Mouse (Mus musculus) cortical plate, adult 2 months (tissue): Measurements from ENCODE around the gene Nmnat2. TPM values are rescaled to one million over a fixed set of nuclear protein-coding genes. Genes with fewer than 3 reads are reported as not detected.

ENCODE experiments used
- H3K27ac ChIP-seq: fragments of 200-500 bp; 2 replicates; pipeline ENCODE4 v1.5.1; 2012; ENCODE audit warnings: low read length, control low read depth, inconsistent platforms; ENCODE audit not compliant: insufficient read depth
- H3K4me1 ChIP-seq: fragments of 200-500 bp; 2 replicates; pipeline ENCODE4 v1.6.1; 2011; ENCODE audit warnings: low read length; ENCODE audit not compliant: control insufficient read depth, insufficient read depth
- H3K4me3 ChIP-seq: fragments of 200-500 bp; 2 replicates; pipeline ENCODE4 v1.5.1; 2011; ENCODE audit warnings: mild to moderate bottlenecking, low read length, control low read depth; ENCODE audit not compliant: insufficient read depth
- CTCF ChIP-seq: fragments of 200-500 bp; IDR thresholded peaks from 2 replicates; pipeline ENCODE4 v1.5.1; 2011; ENCODE audit warnings: mild to moderate bottlenecking, control low read depth, low read length; ENCODE audit not compliant: insufficient read depth; ENCODE audit errors: extremely low read depth
- POLR2A ChIP-seq: fragments of 200-500 bp; IDR thresholded peaks from 2 replicates; pipeline ENCODE4 v1.6.1; 2011; ENCODE audit warnings: mild to moderate bottlenecking, low read length, control low read depth; ENCODE audit not compliant: insufficient read depth; ENCODE audit errors: extremely low read depth
- polyA plus RNA-seq: library from polyadenylated mRNA; depleted of rRNA; stranded (reverse); fragments of >200 nt; gene quantifications from 2 replicates; pipeline ENCODE4 v1.2.3, GENCODE M21; 2012; rRNA removed

Nmnat2 gene
- polyA plus RNA-seq, 1 experiment = 84.2 TPM

DNA sequence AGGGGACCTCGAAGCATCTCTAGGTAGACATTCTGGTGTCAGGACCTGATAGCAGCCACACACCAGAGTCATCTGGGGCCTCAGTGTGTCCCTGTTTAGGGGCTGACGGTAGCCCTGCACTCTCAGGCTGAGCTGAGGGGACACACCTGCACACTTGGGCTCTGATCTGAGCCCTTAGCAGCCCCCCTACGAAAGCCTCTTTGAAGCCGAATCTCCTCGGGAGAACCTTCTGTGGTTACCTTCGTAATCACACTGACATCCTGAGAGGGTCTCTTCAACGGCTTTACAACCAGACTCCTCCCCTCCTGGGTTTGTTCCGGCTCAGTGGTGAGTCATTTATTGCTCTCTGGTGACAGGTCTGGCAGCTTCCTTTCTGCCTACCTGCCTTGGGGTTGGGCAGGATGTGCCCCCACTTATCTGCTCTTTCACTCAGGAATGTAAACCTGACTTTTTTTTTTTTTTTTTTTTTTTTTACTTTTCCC lies 186.0 kb downstream of the Nmnat2 start:
- TF ChIP-seq POLR2A (no peak), CTCF (no peak)
- Histone ChIP-seq H3K4me3 (no peak overlapping the region), H3K4me1 (no peaks in the 10 kb centered on the region), H3K27ac (no peak overlapping the region)

DNA sequence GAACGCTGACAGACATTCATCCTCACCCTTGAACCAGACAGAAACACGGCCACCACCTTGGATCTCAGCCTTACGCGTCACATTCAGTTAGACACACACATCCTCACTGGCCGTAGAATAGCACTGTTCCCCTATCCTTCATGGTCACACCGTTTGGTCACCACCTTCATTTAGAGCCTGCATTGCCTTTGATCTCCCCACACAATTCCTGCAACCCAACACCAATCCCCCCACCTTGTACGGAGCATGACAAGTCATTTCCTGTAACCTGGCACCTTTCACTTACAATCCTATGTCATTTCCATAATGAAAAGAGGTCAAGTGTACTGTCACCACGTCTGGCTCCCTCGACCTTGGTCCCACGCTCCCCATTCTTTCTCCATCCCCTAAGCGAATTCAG lies 189.2 kb downstream of the Nmnat2 start:
- Histone ChIP-seq H3K27ac (no peak overlapping the region), H3K4me1 (no peaks in the 10 kb centered on the region), H3K4me3 (no peak overlapping the region)
- TF ChIP-seq POLR2A = no peak
- no peak for TF ChIP-seq CTCF

DNA sequence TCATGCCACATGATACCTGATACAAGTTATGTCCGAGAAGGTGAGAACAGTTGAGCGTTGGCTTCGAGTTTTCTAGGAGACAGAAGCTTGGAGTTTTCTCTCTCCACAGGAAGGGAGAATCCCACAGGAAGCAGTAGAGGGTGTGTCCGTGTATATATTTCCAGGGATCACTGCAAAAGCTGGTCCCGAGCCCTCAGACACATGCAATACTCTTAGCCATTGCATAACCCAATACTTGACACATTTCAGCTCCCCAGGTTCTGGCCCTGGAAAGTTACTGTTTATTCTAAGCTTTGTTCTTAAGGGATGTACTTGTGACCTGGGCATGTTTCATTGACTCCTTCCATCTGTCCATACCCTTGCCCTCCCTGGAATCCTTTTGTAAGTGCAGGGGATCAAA lies 191.0 kb downstream of the Nmnat2 start:
- no peak for TF ChIP-seq CTCF
- no peak for TF ChIP-seq POLR2A
- Histone ChIP-seq H3K4me1 (no peaks in the 10 kb centered on the region), H3K27ac (no peak overlapping the region), H3K4me3 (no peak overlapping the region)

DNA sequence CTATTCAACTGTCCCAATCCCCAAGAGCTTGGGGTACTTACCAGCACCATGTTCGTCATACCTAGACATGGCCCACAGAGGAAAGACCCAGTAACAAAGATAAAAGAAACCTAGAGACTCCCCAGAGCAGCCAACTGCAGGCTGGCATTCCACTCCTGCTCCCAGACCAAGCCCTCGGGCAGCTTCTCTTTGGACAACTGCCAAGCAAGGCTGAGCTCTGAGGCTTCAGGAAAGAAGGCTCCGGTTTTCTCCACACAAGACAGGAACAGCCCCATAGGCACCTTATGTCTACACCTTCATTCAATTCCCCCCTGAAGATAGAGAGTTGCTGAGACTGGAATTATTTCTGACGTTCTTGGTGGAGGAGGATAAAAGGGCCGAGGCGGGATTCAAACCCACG lies 197.8 kb downstream of the Nmnat2 start:
- no peaks in the 10 kb centered on the region for H3K4me1 ChIP-seq
- TF ChIP-seq CTCF (no peak), POLR2A (no peak)

DNA sequence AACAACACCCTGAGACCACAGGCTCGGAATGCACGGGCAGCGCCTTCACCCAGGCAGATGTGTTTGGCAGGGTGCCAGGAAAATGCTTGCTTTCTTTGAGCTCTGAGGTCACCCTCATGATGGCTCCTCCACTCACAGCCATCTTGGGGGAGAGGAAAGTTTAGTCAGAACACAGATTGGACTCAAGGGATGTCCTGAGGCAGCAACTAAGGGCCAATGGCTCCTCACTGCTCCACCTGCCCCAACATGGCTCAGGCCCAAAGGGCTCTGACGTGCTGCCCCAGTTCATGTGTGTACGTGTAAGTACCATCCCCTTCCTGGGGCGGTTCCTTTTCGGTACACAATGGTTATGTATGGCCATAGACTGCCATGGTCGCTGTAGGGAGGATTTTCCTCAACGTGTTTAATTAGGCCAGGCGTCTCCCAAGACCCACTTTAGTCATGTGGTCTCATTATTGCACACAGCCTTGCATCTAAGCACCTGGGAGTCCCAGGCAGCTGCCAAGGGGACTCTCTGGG lies 198.9 kb downstream of the Nmnat2 start:
- Histone ChIP-seq H3K27ac (no peak overlapping the region), H3K4me3 (no peak overlapping the region), H3K4me1 (no peaks in the 10 kb centered on the region)
- no peak for TF ChIP-seq POLR2A
- no peak for TF ChIP-seq CTCF

More for the DNA sequence above, 197.8 kb downstream of the Nmnat2 start:
- Histone ChIP-seq H3K4me3 (no peak overlapping the region), H3K27ac (no peak overlapping the region)

DNA sequence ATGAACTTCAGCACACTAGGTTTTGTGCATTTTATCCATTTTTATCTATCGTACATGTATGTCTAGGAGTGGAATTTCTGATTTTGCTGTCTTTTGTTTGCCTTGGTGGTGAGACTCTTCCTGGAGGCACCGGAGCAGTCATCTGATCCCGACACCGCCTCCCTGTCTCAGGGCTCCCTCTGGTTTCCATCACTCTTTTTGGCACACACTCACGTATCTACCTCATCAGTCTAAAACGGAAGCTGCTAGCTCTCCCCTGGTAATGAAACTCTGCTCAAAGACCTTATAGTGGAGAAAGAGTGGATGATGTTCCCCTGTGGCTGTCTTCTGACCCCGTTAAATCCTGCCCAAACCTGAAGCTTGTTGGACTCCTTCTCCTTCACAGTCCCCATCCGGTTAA lies 200.6 kb downstream of the Nmnat2 start:
- no peak for TF ChIP-seq POLR2A
- TF ChIP-seq CTCF = no peak
- H3K27ac ChIP-seq = no peak overlapping the region
- no peaks in the 10 kb centered on the region for H3K4me1 ChIP-seq
- no peak overlapping the region for H3K4me3 ChIP-seq

DNA sequence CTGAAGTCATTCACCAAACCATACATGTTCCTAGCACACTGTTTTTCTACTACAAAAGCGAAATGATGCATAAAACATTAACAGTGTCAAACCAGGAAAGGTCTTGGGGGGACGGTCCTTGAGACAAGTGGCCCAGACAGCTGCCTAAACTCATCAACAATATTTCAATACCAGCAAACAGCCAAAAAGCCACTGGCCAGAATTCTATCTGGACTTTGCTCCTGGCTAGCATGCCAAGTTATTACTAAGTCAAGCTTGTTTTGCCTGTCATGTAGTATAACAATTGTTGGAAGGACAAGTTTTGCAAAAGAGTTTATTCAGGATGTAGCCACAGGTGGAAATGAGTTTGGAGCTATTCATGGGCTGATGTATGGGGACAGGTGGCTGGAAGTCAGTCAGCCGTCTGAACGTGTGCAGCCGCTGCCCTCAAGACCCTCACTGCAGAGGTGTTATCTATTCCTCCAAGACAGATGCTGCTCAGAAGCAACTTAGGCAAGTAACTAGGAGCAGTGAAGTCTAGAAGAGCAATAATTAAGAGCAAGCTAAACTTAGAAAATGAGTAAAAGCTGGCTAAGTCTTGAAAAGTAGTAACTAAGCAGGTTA lies 202.3 kb downstream of the Nmnat2 start:
- Histone ChIP-seq H3K4me1 (no peaks in the 10 kb centered on the region), H3K4me3 (no peak overlapping the region), H3K27ac (no peak overlapping the region)
- TF ChIP-seq CTCF = no peak
- no peak for TF ChIP-seq POLR2A

DNA sequence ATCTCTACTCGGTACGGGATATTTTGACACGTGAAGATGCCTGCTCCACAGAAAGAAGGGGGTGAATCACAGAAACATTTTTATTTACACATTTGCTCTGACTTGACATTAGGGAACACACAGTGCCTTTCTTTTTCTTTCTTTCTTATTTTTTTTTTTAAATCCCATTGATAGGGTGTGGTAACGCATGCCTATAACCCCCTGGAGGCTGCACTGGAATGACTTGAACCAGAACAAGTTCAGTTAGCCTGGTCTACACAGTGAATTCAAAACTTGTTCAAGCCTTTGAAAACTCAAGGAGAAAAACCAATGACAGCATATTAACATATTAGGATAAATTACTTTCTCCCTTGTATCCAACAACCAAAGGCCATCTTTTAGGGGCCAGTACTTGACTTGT lies 204.3 kb downstream of the Nmnat2 start:
- TF ChIP-seq CTCF = no peak
- TF ChIP-seq POLR2A = no peak
- Histone ChIP-seq H3K27ac (no peak overlapping the region), H3K4me1 (no peaks in the 10 kb centered on the region), H3K4me3 (no peak overlapping the region)

DNA sequence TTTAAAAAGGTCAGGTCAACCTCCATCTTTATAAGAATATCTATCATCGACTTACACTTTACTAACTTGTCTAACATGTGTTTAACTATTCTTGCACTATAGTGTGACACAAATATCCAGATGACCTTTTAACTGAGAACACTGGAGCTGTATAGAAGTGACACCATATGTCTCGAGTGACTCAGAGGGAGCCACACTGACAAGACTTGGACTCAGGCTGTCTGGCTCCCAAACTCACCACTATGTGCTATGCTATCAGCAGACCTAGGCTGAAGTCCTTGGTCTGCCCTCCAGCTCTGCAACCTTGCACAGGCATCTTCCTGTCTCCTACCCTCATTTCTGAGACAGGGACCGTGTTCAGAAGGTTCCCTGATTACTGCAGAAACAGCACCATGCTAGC lies 209.0 kb downstream of the Nmnat2 start:
- Histone ChIP-seq H3K4me1 (no peaks in the 10 kb centered on the region), H3K27ac (no peak overlapping the region), H3K4me3 (no peak overlapping the region)
- TF ChIP-seq POLR2A (no peak), CTCF (no peak)

DNA sequence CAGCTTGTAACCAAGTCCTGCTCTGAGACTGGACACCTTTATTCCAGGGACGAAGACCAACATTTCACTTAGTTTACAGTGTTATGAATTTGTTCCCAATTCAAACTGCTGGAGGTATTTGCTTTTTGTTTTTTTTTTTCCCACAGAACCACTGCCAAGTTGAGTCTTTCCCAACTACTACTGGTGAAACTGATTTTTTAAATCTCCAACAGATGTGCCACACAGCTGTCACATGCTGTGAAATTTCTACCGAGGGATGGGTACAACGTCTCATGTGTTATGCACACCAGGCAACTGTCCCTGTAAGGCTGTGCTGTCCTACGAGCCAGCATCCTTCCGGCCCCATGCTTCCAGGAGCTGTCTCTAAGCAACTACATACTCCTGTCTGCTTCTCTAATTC lies 213.5 kb downstream of the Nmnat2 start:
- Histone ChIP-seq H3K4me3 (no peak overlapping the region), H3K27ac (no peak overlapping the region)
- TF ChIP-seq CTCF (no peak), POLR2A (no peak)

More for the DNA sequence above, 213.5 kb downstream of the Nmnat2 start:
- H3K4me1 ChIP-seq = no peaks in the 10 kb centered on the region

Other genes with a start within 250 kb of the Nmnat2 start
- gene Apobec4, start 204.4 kb upstream of the Nmnat2 start, polyA plus RNA-seq = not detected in 2 replicates
- gene Rgl1, start 188.6 kb upstream of the Nmnat2 start, polyA plus RNA-seq = 55.6 and 57.7 TPM in 2 replicates
- gene Arpc5, start 188.5 kb upstream of the Nmnat2 start, polyA plus RNA-seq = 103 and 111 TPM in 2 replicates
- 4.8 and 5.4 TPM in 2 replicates for gene Ncf2, start 154.8 kb upstream of the Nmnat2 start, polyA plus RNA-seq
- gene Smg7, start 52.3 kb upstream of the Nmnat2 start, polyA plus RNA-seq = 46.0 and 48.1 TPM in 2 replicates
- gene Lamc2, start 231.5 kb downstream of the Nmnat2 start, polyA plus RNA-seq = 8.1 and 11.0 TPM in 2 replicates